Mouse (Mus musculus) liver, adult 2 months (tissue): ENCODE data around the gene Mavs.

Experiments used
- CTCF ChIP-seq: fragments of 200-500 bp; IDR thresholded peaks from 2 replicates; pipeline ENCODE4 v1.5.1; 2011; ENCODE audit warnings: low read depth, low read length, control low read depth
- POLR2A ChIP-seq: fragments of 200-500 bp; IDR thresholded peaks from 2 replicates; pipeline ENCODE4 v1.6.1; 2011; ENCODE audit warnings: low read length, control low read depth; ENCODE audit not compliant: insufficient read depth; ENCODE audit errors: extremely low read depth

- TF ChIP-seq POLR2A (no peak), CTCF (no peak)
Observed at GRCm38 (mm10) chr2:131200710-131201109, 33.2 kb upstream of the Mavs start.
